Mouse (Mus musculus) heart, postnatal 14 days (tissue): ENCODE measurements around the gene Rasa4. TPM values are rescaled to one million over a fixed set of nuclear protein-coding genes. Genes with fewer than 3 reads are reported as not detected.
"Not testable (repeated sequence)": the region's sequence is repeated elsewhere in the genome, so short reads cannot be mapped to it uniquely, and the experiment has no call there.

Experiments
- DNase-seq, 2 experiments: peaks; one replicate each; pipeline ENCODE4 v3.0.0; 2021 to 2022
- intact Hi-C: fragments of 180-260 bp; cut with DNase I; formaldehyde crosslinking; loops from one replicate; pipeline ENCODE4 v1.15.1; 2025
- total RNA-seq, 2 experiments: library from RNA; stranded (reverse); gene quantifications; 2 replicates each; pipeline ENCODE4 v1.2.3; 2021

Gene Rasa4
- total RNA-seq, 2 experiments from 2014 or later = 6.6 to 8.3 TPM

DNA sequence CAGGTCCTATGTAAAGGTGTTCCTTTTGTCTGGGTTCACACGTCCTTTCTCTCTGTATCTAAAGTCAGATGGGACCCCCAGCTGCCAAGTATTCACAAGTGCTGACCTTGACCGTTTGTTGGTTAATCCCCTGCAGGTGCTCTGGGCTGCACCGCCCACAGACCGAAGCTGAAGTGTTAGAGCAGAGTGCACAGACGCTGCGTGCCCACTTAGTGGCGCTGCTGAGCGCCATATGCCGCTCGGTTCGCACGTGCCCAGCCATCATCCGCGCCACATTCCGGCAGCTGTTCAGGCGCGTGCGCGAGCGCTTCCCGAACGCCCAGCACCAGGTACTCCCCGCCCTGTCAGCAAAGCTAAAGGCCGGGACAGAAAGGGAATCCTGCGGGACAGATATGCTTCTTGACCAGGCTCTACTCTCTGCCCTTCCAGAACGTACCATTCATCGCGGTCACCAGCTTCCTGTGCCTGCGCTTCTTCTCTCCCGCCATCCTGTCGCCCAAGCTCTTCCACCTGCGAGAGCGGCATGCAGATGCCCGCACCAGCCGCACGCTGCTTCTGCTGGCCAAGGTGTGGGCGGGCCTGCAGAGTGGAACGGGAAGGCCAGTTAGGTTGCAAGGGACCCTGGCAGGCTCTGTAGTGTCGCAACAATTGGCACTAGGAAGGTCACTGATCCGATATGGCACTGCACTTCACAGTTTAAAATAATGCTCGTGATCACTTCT, 18.5 kb downstream of the Rasa4 start:
- peak; percentile 74 to 77 for DNase-seq
- intact Hi-C loops = loop anchor here (2.0 kb wide), 1 partner anchor 85 kb away; no protein-coding TSS in a partner anchor

DNA sequence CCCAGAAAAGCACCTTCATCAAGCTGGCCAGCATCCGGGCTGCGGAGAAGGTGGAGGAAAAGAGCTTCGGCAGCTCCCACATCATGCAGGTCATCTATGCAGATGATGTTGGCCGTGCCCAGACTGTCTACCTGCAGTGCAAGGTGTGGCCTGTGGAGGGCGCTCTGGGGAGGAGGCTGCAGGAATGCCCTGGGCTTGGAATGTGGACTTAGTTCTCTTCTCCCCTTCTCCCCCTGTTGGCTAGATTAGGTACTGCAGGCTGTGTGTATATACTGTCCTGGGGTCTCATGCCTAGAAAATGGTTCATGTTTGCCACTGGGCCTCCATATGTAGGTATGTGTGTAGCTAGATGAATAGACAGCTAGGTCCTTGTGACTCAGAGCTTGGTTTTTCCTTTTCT, 20.8 kb downstream of the Rasa4 start:
- DNase-seq = peak in 1 of 2 experiments; percentile 30
- intact Hi-C loops = no loop called here

DNA sequence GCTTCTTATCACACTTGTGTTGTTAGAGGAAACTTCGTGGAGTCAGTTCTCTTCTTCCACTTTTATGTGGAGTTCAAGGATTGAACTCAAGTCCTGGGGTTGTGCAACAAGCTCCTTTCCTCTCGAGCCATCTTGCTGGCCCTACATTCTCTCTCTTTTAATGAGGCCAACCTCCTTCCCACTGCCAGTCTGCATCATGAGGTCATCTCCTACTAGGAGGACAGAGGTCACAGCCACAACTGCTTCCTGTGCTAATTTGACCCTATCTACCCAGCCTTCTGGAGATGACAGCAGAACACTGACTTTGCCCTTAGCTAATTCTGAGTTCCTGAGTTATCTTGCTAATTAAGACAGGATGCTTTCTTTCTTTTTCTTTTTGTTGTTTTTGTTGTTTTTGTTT, 24.8 kb downstream of the Rasa4 start:
- intact Hi-C loops = no loop called here

DNA sequence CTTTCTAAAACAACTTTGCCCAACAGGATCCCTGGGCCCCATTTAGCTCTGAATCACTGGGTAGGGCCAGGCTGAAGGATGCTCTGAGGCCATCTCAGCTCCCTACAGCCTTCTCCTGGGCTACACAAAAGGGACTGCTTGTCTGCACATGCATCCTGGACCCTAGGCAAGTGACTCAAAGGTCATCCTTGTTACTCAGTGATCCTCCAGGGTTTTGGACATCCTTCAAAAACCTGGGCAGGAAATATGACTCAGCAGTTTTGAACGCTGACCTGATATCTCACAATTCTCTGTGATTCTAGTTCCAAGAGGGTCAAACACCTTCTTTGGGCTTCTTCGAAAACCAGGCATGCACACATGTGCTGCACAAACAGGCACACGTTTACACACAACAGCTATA, 25.3 kb downstream of the Rasa4 start:
- DNase-seq = no peak
- intact Hi-C loops = no loop called here

More for the DNA sequence above, 24.8 kb downstream of the Rasa4 start:
- no peak for DNase-seq

DNA sequence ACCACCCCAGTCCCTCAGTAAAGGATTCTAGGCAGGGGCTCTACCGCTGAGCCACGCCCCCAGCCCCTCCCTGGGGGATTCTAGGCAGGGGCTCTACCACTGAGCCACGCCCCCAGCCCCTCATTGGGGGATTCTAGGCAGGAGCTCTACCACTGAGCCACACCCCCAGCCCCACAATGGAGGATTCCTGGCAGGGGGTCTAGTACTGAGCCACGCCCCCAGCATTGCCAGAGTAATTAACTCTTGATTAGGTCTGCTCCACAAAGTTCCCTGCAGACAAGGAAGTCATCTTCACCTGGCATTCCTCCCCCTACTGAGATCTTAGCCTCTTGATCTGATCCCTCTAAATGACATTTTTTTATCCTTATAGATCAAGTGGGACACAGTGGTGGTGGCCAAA, 29.8 kb downstream of the Rasa4 start:
- intact Hi-C loops = not testable (repeated sequence)

DNA sequence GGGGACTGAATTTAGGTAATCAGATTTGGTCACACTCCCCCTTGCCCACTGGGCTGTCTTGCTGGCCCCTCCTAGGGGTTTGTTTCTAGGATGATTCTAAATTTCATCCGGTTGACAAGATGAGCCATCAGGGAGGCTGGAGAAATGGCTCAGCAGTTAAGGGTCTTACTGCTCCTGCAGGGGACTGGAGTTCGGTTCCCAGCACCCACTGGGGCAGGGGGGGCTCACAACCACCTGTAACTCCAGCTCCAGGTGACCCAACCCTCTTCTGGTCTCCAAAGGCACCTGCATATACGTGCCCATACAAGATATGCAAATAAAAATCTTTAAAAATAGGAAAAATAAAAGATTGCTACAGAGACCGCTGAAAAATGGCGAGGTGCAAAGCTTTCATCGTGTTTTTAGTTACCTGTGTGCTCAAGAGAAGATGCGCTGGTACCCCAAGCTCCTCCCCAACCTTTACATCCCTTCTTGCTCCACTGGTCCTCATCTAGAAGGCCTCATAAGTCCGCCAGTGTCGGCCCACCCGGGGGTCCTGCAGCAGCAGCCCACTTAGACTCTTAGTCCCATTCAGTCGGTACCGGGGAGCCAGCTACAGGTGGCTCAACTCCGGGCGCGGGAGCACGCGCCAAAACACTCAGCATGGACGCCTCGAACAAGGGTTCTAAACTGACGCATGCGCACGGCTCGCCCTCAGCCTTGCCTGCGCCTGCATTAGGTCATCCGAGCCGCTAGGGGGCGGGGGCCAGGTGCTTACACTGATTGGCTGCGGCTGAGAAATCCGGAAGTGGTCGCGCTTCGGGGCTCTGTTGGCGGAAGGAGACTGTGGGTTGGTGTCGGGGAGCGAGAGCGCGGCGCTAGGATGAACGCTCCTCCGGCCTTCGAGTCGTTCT, 32.4 kb downstream of the Rasa4 start, which contains the start of gene Polr2j:
TSS of gene Polr2j (plus strand) at position 741 of the 893 bp plus-strand sequence.
- intact Hi-C loops = no loop called here
- DNase-seq = peak; percentile 97 to 98

More for the DNA sequence above, 29.8 kb downstream of the Rasa4 start:
- not testable (repeated sequence) for DNase-seq

DNA sequence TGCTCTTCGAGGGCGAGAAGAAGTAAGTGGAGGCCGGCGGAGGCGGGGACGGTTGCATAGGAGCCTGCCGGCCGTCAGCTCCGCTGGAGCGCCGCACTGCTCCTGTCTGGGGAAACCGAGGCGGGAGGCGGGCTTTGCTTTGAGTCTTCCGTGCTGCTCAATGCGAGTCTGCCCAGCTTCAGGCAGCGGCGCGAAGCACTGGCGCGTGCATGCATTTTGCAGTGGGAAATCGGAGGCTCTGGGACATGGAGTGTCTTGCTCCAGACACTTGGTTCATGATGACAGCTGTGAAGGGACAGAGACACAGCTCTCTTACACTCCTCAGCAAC, 33.0 kb downstream of the Rasa4 start:
- DNase-seq = no peak
- intact Hi-C loops = no loop called here

DNA sequence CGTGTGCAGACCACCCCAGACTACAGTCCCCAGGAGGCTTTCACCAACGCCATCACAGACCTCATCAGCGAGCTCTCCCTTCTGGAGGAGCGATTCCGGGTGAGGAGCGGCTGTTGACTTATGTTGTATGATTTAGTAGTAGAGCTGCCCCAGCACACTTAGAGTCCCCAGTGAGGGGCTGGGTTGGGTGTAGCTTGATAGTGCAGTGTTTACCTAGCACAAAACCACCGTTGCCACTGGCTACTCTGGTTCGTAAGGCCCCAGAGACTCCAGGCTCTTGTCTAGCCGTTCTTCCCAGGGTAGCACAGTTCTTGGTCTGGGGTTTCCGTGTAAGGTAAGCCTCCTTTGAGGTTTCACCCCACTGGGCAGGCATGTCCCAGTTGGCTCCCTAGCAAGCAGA, 38.4 kb downstream of the Rasa4 start:
- intact Hi-C loops = no loop called here

DNA sequence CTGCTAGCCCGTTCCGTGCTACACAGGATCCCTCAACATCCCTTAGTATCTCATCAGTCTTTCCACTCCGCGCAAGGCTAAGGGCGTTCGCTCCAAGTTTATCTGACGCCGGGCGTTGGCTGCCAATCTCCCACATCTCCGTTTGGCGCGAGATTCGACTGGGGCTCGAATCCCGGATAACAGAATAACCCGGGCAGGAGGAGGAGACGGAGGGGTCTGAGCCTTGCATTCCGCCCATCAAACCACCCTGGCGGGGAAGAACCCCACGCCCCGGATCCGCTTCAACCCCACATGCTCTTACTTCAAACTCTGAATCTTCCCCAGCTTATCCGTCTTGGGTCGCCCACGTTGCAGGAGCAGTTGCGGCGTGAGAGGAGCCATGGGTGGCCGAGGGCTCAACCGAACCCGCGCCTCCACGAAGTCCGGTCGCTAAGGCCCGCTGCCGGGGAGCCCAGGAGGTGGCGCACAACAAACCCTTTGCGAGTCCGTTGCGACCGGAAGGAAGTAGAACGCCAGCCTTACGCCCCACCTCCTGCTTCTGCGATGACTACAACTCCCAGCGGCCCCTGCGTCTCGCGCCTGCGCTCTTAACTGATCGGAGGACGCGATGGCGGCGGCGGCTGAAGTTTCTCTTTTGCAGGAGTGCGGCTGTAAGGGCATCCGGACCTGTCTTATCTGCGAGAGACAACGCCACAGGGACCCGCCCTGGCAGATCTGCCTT, 52.0 kb downstream of the Rasa4 start, which contains the start of the genes Lrwd1 and Alkbh4:
TSS of gene Lrwd1 (minus strand) at position 504 of the 721 bp plus-strand sequence.
TSS of gene Alkbh4 (plus strand) at position 576 of the 721 bp plus-strand sequence.
- peak; percentile 95 to 97 for DNase-seq
- intact Hi-C loops = loop anchor here (2.0 to 5.0 kb wide), 3 partner anchors 15 to 117 kb away; no protein-coding TSS in a partner anchor

More for the DNA sequence above, 38.4 kb downstream of the Rasa4 start:
- no peak for DNase-seq

DNA sequence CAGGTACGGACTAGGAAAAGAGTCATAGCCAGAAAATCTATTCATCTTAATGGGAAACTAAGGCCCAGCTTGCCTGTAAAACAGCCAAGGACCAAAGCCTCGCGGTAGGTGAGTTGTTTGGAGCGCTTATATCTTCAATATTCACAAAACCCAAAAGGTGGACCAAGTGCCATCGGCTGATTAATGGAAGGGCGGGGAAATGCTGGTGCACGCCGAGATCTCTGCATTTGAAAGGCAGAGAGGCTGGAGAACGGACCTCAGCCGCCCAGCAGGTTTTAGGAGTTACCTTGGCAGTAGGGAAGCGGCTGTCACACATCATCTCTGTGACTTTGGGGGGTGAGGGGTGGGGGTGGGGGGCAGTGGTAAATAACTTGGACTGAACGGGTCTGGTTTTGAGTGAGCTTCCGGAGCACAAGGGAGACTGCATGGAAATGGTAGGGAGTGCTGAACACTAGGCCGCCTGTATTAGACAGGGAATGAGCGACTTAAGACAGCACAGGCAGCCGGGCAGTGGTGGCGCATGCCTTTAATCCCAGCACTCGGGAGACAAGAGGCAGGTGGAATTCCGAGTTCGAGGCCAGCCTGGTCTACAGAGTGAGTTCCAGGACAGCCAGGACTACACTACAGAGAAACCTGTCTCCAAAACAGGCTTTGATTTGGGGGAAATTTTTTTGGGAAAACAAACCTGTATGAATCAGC, 52.7 kb downstream of the Rasa4 start:
- no peak for DNase-seq
- intact Hi-C loops = loop anchor here (2.0 to 5.0 kb wide), 2 partner anchors 50 to 116 kb away; no protein-coding TSS in a partner anchor

DNA sequence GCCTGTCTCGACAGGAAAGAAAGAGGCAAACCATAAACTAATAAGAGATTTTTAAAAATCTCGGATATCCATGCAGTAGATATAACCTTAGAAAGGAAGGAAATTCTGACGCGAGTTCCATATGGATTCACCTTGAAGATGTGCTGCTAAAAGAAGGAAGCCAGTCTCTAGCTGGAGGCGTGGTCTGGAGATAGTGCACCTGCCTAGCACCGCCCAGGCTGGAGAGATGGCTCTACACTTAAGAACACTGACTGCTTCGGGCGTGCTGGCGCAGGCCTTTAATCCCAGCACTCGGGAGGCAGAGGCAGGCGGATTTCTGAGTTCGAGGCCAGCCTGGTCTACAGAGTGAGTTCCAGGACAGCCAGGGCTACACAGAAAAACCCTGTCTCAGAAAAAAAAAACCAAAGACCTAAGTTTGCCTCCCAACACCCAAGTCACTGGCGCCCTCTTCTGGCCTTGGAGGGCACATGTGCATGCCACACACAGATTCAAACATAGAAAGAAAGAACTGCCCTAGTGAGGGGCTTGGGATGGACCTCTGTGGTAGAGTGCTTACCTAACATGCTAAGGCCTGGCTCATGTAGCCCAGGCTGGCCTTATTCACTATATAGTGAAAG, 54.0 kb downstream of the Rasa4 start:
- DNase-seq = peak; percentile 44 to 65
- intact Hi-C loops = loop anchor here (2.0 to 5.0 kb wide), 2 partner anchors 49 to 115 kb away; no protein-coding TSS in a partner anchor

DNA sequence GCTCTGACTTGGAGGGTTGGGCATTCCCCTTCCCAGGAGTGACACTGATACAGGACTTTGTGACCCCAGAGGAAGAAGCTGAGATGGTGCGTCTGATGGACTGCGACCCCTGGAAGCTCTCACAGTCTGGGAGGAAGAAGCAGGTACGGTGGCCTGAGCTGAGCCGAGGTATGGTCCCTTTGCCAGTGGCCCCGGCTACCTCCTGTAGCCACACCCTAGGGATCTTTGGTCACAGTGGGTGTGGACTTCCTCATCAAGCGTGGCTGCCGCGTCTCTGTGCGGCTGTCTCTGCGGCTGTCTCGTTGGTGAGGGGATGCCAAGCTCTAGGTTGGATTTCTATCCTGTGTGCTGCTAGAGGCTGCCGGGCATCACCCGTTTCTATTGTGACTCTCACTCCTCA, 55.7 kb downstream of the Rasa4 start:
- no peak for DNase-seq
- intact Hi-C loops = loop anchor here (5.0 kb wide), 1 partner anchor 113 kb away; no protein-coding TSS in a partner anchor

DNA sequence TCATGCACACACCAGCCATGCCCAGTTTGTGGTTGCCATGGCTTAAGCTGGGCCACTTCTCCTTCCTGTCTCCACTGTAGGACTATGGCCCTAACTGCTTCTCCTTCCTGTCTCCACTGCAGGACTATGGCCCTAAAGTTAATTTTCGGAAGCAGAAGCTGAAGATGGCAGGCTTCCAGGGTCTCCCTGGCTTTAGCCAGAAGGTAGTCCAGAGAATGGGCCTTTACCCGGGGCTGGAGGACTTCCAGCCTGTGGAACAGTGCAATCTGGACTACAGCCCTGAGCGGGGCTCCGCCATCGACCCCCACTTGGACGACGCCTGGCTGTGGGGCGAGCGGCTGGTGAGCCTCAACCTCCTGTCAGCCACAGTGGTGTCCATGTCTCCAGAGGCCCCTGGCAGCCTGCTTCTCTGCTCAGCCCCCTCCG, 56.4 kb downstream of the Rasa4 start:
- intact Hi-C loops = no loop called here
- peak; percentile 28 to 37 for DNase-seq

DNA sequence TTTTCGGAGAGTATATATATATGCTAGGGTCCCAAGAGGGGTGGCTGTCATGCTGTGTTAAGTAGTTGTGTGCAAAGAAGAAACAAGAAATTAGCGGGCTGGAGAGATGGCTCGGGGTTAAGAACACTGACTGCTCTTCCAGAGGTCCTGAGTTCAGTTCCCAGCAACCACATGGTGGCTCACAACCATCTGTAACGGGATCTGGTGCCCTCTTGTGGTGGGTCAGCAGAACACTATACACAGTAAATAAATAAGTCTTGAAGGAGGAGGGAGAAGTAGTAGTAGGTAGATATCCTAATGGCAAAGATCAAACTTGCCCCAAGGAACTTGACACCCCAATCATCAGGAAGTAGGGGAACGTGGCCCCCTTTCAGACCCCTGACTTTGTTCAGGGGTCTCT, 59.0 kb downstream of the Rasa4 start:
- DNase-seq = no peak
- intact Hi-C loops = no loop called here

DNA sequence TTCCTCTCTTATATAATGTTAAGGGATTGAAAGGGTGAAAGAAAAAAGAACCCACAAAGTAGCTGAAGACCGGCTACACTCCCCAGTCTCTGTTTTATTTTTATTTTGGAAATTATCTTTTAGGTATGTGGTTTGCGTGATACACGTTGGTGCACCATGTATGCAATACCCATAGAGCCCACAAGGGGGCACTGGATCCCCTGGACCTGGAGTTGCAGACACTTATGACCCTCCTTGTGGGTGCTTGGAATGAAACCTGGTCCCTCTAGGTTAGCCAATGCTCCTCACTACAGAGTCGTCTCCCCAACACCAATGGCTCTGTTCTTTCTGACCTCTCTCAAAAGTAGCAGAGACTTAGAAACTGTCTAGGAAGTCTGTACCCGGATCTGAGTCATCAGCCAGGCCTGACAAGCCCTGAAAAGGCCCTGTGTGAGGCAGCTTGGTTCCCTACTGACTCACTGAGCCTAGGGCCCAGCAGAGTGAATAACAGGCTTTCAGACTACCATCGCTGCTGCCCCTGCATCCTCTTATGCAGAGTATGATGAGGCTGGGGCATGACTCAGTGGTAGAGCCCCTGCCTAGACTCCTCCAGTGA, 59.5 kb downstream of the Rasa4 start:
- DNase-seq = no peak
- intact Hi-C loops = no loop called here

DNA sequence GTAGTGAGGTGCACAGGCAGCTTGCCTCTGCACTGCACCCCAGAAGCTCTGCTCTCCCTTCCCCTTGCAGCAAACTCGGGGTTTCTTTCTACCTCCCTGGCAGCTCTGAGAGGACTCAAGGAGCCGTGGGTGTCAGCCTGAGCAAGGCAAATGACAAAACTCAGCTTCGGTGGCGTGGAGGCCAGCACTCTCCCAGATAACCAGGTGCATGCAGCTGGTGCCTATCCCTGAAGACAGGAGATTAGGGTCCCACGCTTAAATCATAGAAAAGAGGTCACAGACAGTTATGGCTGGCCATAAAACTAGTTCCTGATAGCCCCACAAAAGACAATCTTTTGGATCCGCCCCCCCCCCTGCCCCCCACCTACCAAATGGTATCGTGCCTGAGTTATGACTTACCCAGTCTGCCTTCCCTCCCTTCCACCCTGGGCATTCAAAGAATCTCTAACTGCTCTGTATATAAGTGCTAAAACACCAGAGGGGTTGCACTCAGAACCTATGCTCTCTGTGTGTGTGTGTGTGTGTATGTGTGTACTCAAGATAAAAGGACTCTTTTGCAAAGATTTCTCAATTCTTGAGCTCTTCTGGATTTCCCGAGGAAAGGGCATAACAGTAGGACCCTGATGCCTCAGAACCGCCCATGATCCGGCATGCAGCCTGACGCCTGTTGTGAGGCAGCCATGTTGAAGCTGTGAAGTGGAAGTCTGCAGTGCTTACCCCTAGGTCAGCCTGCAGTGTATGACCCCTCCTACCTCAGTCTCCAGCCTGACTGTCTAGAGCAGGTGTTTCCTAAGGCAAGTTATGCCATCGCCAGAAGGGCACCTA, 61.1 kb downstream of the Rasa4 start:
- peak; percentile 59 to 60 for DNase-seq
- intact Hi-C loops = no loop called here

DNA sequence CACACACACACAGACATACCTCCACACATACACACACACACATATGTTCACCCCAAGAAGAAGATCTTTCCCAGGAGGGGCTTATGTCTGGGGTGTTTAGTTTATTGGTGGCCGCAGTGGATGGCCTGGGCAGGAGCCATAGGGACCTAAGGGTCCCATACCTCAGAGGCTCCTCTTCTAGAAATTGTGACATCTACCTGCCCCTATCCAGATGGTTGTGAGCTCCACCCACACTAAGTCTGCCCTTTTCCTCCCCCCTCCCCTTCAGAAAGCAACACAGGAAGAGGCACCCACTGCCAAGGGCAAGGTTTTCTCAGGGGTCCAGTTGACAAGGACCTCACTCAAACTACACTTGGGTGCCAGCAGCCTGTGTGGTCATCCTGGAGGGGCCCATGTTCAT, 63.2 kb downstream of the Rasa4 start:
- DNase-seq = no peak
- intact Hi-C loops = no loop called here

DNA sequence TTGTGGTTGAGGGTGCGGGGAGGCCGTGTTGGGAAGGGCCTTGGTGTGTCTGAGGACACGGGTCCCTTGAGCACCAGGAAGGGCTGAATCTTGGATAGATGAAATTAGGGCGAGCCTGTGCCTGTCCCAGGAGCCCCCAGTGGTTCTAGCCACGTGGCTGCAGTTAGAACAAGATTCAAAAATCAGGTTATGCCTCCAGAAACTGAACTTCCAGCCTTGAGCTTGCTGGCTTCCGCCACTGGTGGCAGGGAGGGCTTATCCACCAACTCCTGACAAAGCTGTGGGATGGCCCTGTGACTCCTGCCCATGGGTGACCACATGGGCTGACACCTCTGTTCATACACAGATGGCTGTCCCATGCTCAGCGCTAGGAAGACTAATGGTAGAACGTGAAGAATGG, 64.0 kb downstream of the Rasa4 start:
- intact Hi-C loops = no loop called here
- DNase-seq = no peak
